ENCODE assay signal across 27 mouse cellular contexts in genomic region chr15:3805430-3805829, GRCm38 (mm10).
DNase-seq lines count a peak whose midpoint lies in the region; ATAC-seq lines count a peak whose summit lies in the region.
"Had no signal": no experiment of that assay in that cellular context is flagged by ENCODE, and none has a peak within 500 bp of the region (broad histone marks: within the 10 kb centered on the region; RNA-seq: fewer than 3 reads in every experiment).

No protein-coding gene starts in this region.

- H3K9ac ChIP-seq in kidney, embryonic 16.5 days (replicated peaks; ENCODE audit: low read length), result no peak overlapping the region
- H3K9ac ChIP-seq: heart, embryonic 12.5 days; limb, embryonic 12.5 days; liver, embryonic 15.5 days; lung, embryonic 14.5 days; midbrain, embryonic 15.5 days; neural tube, embryonic 15.5 days had no signal

- H3K4me3 ChIP-seq in kidney, embryonic 16.5 days (ENCODE audit: low read length), result no peak overlapping the region
- H3K4me3 ChIP-seq: heart, adult 2 months; heart, embryonic 12.5 days; hindbrain, embryonic 10.5 days; limb, embryonic 12.5 days; liver, embryonic 15.5 days; midbrain, embryonic 10.5 days; midbrain, embryonic 15.5 days; neural tube, embryonic 15.5 days had no signal

- H3K9me3 ChIP-seq in kidney, embryonic 16.5 days (ENCODE audit: low read length), result no peaks in the 10 kb centered on the region
- H3K9me3 ChIP-seq: heart, embryonic 12.5 days; hindbrain, embryonic 10.5 days; limb, embryonic 12.5 days; liver, embryonic 15.5 days; midbrain, embryonic 10.5 days; midbrain, embryonic 15.5 days; neural tube, embryonic 15.5 days had no signal

- no peak overlapping the region for H3K4me2 ChIP-seq in kidney, embryonic 16.5 days (replicated peaks; ENCODE audit: low read depth, low read length)
- H3K4me2 ChIP-seq: heart, embryonic 12.5 days; limb, embryonic 12.5 days; liver, embryonic 15.5 days; lung, embryonic 14.5 days; midbrain, embryonic 15.5 days; neural tube, embryonic 15.5 days had no signal

- 87% methylated on average over 2 of the region's 2 CpGs for WGBS in kidney, embryonic 16.5 days

- H3K27me3 ChIP-seq in kidney, embryonic 16.5 days (ENCODE audit: insufficient read depth, low read length), result no peaks in the 10 kb centered on the region
- H3K27me3 ChIP-seq: CH12.LX; heart, embryonic 12.5 days; limb, embryonic 12.5 days; liver, embryonic 15.5 days; midbrain, embryonic 15.5 days; neural tube, embryonic 15.5 days had no signal

- no peaks in the 10 kb centered on the region for H3K36me3 ChIP-seq in kidney, embryonic 16.5 days (ENCODE audit: insufficient read depth, low read length)
- H3K36me3 ChIP-seq: heart, embryonic 12.5 days; hindbrain, embryonic 10.5 days; limb, embryonic 12.5 days; liver, embryonic 15.5 days; midbrain, embryonic 10.5 days; midbrain, embryonic 15.5 days; neural tube, embryonic 15.5 days had no signal

- ATAC-seq in kidney, embryonic 16.5 days (ENCODE audit: low FRiP score, low TSS enrichment), result peak; percentile 89
- ATAC-seq: forebrain, embryonic 14.5 days; hindbrain, embryonic 16.5 days; midbrain, embryonic 15.5 days had no signal

- DNase-seq in NIH3T3 (ENCODE audit: low read depth), result peak; percentile 22
- DNase-seq in kidney, adult 18-20 months, result peak; percentile 6
- DNase-seq in kidney, postnatal 36 days, result peak; percentile 19 to 39
- no peak for DNase-seq in embryo, embryonic 10.5 days (ENCODE audit: low spot score)
- no peak for DNase-seq in cerebellum, postnatal 36 days
- DNase-seq in testis, postnatal 14 days (ENCODE audit: low spot score), result no peak
- DNase-seq: cerebellum, adult 2 months; cerebellum, postnatal 14 days; gastrocnemius, postnatal 36 days; heart, adult 2 months; layer of hippocampus, adult 9-11 months; lung, embryonic 14.5 days; lung, postnatal 14 days; retina, postnatal 1 day; right cerebral cortex, postnatal 14 days; thymus, postnatal 25 days had no signal

- H3K27ac ChIP-seq in kidney, embryonic 16.5 days (ENCODE audit: low read length), result peak overlapping the region; percentile 64
- H3K27ac ChIP-seq: heart, adult 2 months; hindbrain, embryonic 10.5 days; limb, embryonic 12.5 days; liver, embryonic 15.5 days; midbrain, embryonic 10.5 days; midbrain, embryonic 15.5 days; neural tube, embryonic 15.5 days had no signal

- H3K4me1 ChIP-seq in kidney, embryonic 16.5 days (ENCODE audit: insufficient read depth, low read length), result no peaks in the 10 kb centered on the region
- H3K4me1 ChIP-seq: heart, embryonic 12.5 days; hindbrain, embryonic 10.5 days; limb, embryonic 12.5 days; liver, embryonic 15.5 days; midbrain, embryonic 10.5 days; midbrain, embryonic 15.5 days; neural tube, embryonic 15.5 days had no signal

Comparison
In these comparisons a context has a peak if more than half of its experiments do, and no peak if none do; other contexts are left out.
1. DNase-seq: peak in NIH3T3 (single experiment), kidney, adult 18-20 months (single experiment) and kidney, postnatal 36 days (2 of 2); none in embryo, embryonic 10.5 days (single experiment), cerebellum, postnatal 36 days (0 of 2) and testis, postnatal 14 days (single experiment).